Mouse (Mus musculus): ENCODE measurements around the gene Herc1. TPM values are rescaled to one million over a fixed set of nuclear protein-coding genes. Genes with fewer than 3 reads are reported as not detected.

Herc1 gene
- polyA plus RNA-seq, 1 experiment from 2014 or later: 22.3 TPM

- H3K27ac ChIP-seq: no peak overlapping the region
- H3K4me3 ChIP-seq: no peak overlapping the region
- H3K36me3 ChIP-seq: no peaks in the 10 kb centered on the region
- DNase-seq (ENCODE audit: low spot score): no peak
- WGBS: 47% methylated on average over 3 of the region's 3 CpGs
- H3K9me3 ChIP-seq: no peaks in the 10 kb centered on the region
- peaks cover 8% of the 10 kb centered on the region; the same call in 1 of the 2 replicates for H3K4me1 ChIP-seq
- H3K27me3 ChIP-seq (ENCODE audit: insufficient read depth, poor library complexity, severe bottlenecking): no peaks in the 10 kb centered on the region
These were observed 19.8 kb upstream of the Herc1 start for GRCm38 (mm10) chr9:66330437-66330836.

- Histone ChIP-seq H3K4me1 (peaks cover 8% of the 10 kb centered on the region; the same call in 1 of the 2 replicates), H3K36me3 (no peaks in the 10 kb centered on the region), H3K9me3 (no peaks in the 10 kb centered on the region), H3K4me3 (no peak overlapping the region), H3K27me3 (ENCODE audit: insufficient read depth, poor library complexity, severe bottlenecking) (no peaks in the 10 kb centered on the region), H3K27ac (no peak overlapping the region)
- 91% methylated on average over 2 of the region's 2 CpGs for WGBS
- no peak for DNase-seq (ENCODE audit: low spot score)
These were observed 18.7 kb upstream of the Herc1 start for GRCm38 (mm10) chr9:66331548-66331947.

GRCm38 (mm10) chr9:66332393-66332792 lies 17.9 kb upstream of the Herc1 start:
- Histone ChIP-seq H3K4me1 (peaks cover 8% of the 10 kb centered on the region; the same call in 1 of the 2 replicates), H3K36me3 (no peaks in the 10 kb centered on the region), H3K4me3 (no peak overlapping the region), H3K27me3 (ENCODE audit: insufficient read depth, poor library complexity, severe bottlenecking) (no peaks in the 10 kb centered on the region), H3K27ac (no peak overlapping the region), H3K9me3 (no peaks in the 10 kb centered on the region)
- WGBS: 75% methylated on average over 2 of the region's 2 CpGs
- no peak for DNase-seq (ENCODE audit: low spot score)

- DNase-seq (ENCODE audit: low spot score): no peak
- Histone ChIP-seq H3K9me3 (no peaks in the 10 kb centered on the region), H3K27ac (no peak overlapping the region), H3K4me3 (no peak overlapping the region), H3K36me3 (no peaks in the 10 kb centered on the region), H3K27me3 (ENCODE audit: insufficient read depth, poor library complexity, severe bottlenecking) (0 out of 2 replicates have a peak, but pooled peaks cover 8% of the 10 kb centered on the region), H3K4me1 (no peaks in the 10 kb centered on the region)
These were observed 13.0 kb upstream of the Herc1 start for GRCm38 (mm10) chr9:66337280-66337679.

- H3K9me3 ChIP-seq: no peaks in the 10 kb centered on the region
- 0 out of 2 replicates have a peak, but pooled peaks cover 8% of the 10 kb centered on the region for H3K27me3 ChIP-seq (ENCODE audit: insufficient read depth, poor library complexity, severe bottlenecking)
- H3K27ac ChIP-seq: no peak overlapping the region
- H3K4me3 ChIP-seq: no peak overlapping the region
- no peaks in the 10 kb centered on the region for H3K4me1 ChIP-seq
- DNase-seq (ENCODE audit: low spot score): no peak
- no peaks in the 10 kb centered on the region for H3K36me3 ChIP-seq
- WGBS: 70% methylated on average over 3 of the region's 3 CpGs
These were observed 12.1 kb upstream of the Herc1 start for GRCm38 (mm10) chr9:66338005-66338782.

- Histone ChIP-seq H3K27me3 (ENCODE audit: insufficient read depth, poor library complexity, severe bottlenecking) (0 out of 2 replicates have a peak, but pooled peaks cover 8% of the 10 kb centered on the region), H3K4me3 (no peak overlapping the region), H3K27ac (no peak overlapping the region), H3K4me1 (no peaks in the 10 kb centered on the region), H3K36me3 (no peaks in the 10 kb centered on the region), H3K9me3 (no peaks in the 10 kb centered on the region)
- WGBS: 64% methylated on average over 1 of the region's 1 CpGs
- no peak for DNase-seq (ENCODE audit: low spot score)
These were observed 10.5 kb upstream of the Herc1 start for GRCm38 (mm10) chr9:66339714-66340113.

GRCm38 (mm10) chr9:66340394-66341094 lies 9.7 kb upstream of the Herc1 start:
- Histone ChIP-seq H3K27me3 (ENCODE audit: insufficient read depth, poor library complexity, severe bottlenecking) (0 out of 2 replicates have a peak, but pooled peaks cover 8% of the 10 kb centered on the region), H3K9me3 (no peaks in the 10 kb centered on the region), H3K4me1 (no peaks in the 10 kb centered on the region), H3K4me3 (no peak overlapping the region), H3K27ac (no peak overlapping the region), H3K36me3 (no peaks in the 10 kb centered on the region)
- DNase-seq (ENCODE audit: low spot score): no peak
- WGBS: 75% methylated on average over 3 of the region's 3 CpGs

GRCm38 (mm10) chr9:66347405-66348035 lies 2.7 kb upstream of the Herc1 start:
- no peak for DNase-seq (ENCODE audit: low spot score)
- Histone ChIP-seq H3K27ac (peak overlapping the region; percentile 72; the same call in 1 of the 2 replicates), H3K36me3 (no peaks in the 10 kb centered on the region), H3K4me3 (no peak overlapping the region), H3K4me1 (peaks cover 22% of the 10 kb centered on the region; the same call in 1 of the 2 replicates), H3K27me3 (ENCODE audit: insufficient read depth, poor library complexity, severe bottlenecking) (no peaks in the 10 kb centered on the region), H3K9me3 (no peaks in the 10 kb centered on the region)
- WGBS: 74% methylated on average over 7 of the region's 7 CpGs

GRCm38 (mm10) chr9:66349144-66349859 lies 948 bp upstream of the Herc1 start:
- no peak for DNase-seq (ENCODE audit: low spot score)
- Histone ChIP-seq H3K9me3 (no peaks in the 10 kb centered on the region), H3K4me3 (peak overlapping the region; percentile 98), H3K36me3 (no peaks in the 10 kb centered on the region), H3K4me1 (peaks cover 24% of the 10 kb centered on the region; the same call in 1 of the 2 replicates), H3K27me3 (ENCODE audit: insufficient read depth, poor library complexity, severe bottlenecking) (no peaks in the 10 kb centered on the region), H3K27ac (peak overlapping the region; percentile 99)
- WGBS: 29% methylated on average over 8 of the region's 8 CpGs

- Histone ChIP-seq H3K9me3 (no peaks in the 10 kb centered on the region), H3K27me3 (ENCODE audit: insufficient read depth, poor library complexity, severe bottlenecking) (no peaks in the 10 kb centered on the region), H3K4me3 (peak overlapping the region; percentile 98), H3K27ac (peak overlapping the region; percentile 99), H3K4me1 (peaks cover 24% of the 10 kb centered on the region; the same call in 1 of the 2 replicates), H3K36me3 (no peaks in the 10 kb centered on the region)
- peak; percentile 85 for DNase-seq (ENCODE audit: low spot score)
- under 1% methylated on average over 32 of the region's 32 CpGs for WGBS
These were observed 659 bp downstream of the Herc1 start for GRCm38 (mm10) chr9:66350788-66351430.

GRCm38 (mm10) chr9:66352704-66353103 lies 2.5 kb downstream of the Herc1 start:
- 80% methylated on average over 2 of the region's 2 CpGs for WGBS
- Histone ChIP-seq H3K4me3 (no peak overlapping the region), H3K27ac (no peak overlapping the region)

GRCm38 (mm10) chr9:66359135-66359534 lies 8.9 kb downstream of the Herc1 start:
- no peak overlapping the region for H3K4me3 ChIP-seq
- no peak overlapping the region for H3K27ac ChIP-seq
- no peaks in the 10 kb centered on the region for H3K27me3 ChIP-seq (ENCODE audit: insufficient read depth, poor library complexity, severe bottlenecking)
- WGBS: 72% methylated on average over 4 of the region's 4 CpGs
- DNase-seq (ENCODE audit: low spot score): no peak
- no peaks in the 10 kb centered on the region for H3K36me3 ChIP-seq
- H3K9me3 ChIP-seq: no peaks in the 10 kb centered on the region
- peaks cover 9% of the 10 kb centered on the region for H3K4me1 ChIP-seq

More at GRCm38 (mm10) chr9:66352704-66353103, 2.5 kb downstream of the Herc1 start:
- Histone ChIP-seq H3K9me3 (no peaks in the 10 kb centered on the region), H3K4me1 (peaks cover 24% of the 10 kb centered on the region; the same call in 1 of the 2 replicates), H3K27me3 (ENCODE audit: insufficient read depth, poor library complexity, severe bottlenecking) (no peaks in the 10 kb centered on the region), H3K36me3 (no peaks in the 10 kb centered on the region)
- DNase-seq (ENCODE audit: low spot score): no peak

Measured in heart, embryonic 10.5 days (tissue).